Mouse (Mus musculus): ENCODE data around the gene Olfr110.
"Not testable (repeated sequence)": the region's sequence is repeated elsewhere in the genome, so short reads cannot be mapped to it uniquely, and the experiment has no call there.

Olfr110 gene

DNA sequence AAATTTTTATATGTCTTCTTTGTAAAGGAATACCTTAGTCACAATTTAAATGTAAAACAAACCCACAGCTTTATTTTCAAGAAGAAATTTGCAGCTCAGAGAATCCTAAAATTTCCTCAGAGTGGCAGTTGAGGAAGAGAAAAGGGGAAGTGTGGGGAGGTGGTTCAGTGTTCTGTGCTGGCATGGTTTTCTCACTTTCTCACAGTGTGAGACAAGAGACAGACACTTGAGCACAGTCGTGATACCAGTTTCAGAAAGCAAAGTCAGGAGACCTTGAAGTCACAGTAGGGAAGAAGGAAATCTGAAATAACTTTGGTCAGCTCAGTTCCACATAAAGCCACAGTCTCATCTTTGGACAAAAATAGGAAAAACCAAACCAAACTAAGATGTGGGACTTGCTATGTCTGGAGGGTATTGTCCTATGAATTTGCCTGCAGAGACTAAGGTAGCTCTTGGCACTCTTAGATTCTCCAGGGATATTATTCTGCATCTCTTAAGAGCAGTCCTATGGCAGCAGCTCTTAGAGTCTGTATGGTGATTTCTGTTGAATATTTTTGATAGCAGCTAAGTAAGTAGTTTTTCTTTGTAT, at the start of gene Olfr110:
Gene Olfr110 (plus strand): TSS at position 539 of the 589 bp plus-strand sequence.
- in situ Hi-C loops (cut with MseI, MboI), result no loop called here

DNA sequence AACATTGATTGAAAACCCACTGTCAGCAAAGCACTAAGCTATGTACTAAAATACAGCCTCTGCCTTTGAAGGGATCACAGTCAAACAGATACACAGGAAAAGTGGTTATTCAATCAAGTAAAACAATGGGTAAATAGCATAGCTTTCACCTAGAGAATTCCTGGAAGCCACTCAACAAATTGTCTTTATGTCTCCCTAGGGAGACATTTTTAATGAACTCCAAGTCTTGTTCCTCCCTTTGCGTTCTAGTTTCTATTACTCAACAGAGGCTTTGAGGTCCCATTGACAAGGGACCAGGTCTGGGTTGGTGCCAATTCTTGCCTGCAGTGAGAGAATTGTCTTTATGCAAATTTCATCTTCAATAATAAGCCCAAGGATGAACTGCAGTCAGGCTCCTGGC, 47.1 kb upstream of the Olfr110 start, which contains the start of gene Olfr108:
Gene Olfr108 (plus strand): TSS at position 301 of the 400 bp plus-strand sequence.
- in situ Hi-C loops (cut with MseI, MboI), result no loop called here

DNA sequence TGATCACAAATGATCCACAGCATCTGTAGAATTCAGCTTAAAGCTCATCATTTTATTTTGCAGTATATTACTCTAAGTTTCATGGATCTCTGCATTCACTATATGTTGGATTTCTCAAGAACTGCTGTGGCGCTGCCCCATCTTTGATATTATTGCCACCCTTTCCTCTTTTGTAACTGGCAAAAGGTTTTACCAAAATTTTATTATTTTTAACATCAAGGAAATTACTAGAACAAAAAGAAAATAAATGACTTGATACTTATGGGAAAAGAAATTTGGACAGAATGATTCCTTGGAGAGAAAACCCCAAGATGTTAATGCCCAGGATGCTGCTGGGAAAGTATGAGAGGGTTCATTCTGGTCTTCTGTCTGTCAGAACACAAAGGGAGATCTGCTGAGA, 33.7 kb upstream of the Olfr110 start, which contains the start of gene Olfr109:
Gene Olfr109 (plus strand): TSS at position 301 of the 400 bp plus-strand sequence.
- in situ Hi-C loops (cut with MseI, MboI), result no loop called here

DNA sequence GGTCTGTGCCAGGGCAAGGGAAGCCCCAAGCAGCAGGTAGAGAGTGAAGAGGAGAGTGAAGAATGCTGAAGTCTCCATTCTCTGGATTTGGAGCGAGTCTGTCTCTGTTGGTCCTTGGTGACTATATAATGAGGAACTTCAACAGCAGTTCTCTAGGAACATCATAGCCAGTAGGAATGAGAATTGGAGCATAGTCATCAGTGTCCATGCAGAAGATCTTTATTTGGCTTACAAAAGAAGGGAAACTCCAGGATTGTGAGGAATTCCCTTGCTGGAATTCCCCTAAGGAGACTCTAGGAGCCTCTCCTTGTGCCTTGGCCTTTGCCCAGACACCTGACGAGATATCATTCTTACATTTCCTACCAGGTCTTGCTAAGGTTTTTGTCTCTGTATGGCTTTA, 8.8 kb upstream of the Olfr110 start, which contains the start of gene H2-M2:
Gene H2-M2 (minus strand): TSS at position 101 of the 400 bp plus-strand sequence.
- in situ Hi-C loops (cut with MseI, MboI), result no loop called here

DNA sequence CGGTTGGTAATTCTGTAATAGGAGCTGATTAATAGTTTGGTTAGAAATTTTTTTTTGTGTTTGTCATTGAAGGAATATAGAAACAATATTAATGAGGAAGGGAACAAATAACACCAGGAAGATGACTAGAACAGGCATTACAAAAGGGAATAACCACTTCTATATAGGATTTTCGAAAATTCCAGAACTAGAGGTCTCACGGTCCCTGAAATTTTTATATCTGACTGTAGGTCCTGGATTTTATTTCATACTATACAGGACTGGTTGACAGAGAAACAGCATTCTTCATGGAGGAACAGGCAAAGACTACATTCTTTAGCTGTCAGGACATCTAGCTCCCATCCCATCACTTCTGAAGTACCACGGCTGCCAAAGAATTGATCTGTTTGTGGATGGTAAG, 15.5 kb downstream of the Olfr110 start, which contains the start of gene Olfr111:
Gene Olfr111 (plus strand): TSS at position 301 of the 400 bp plus-strand sequence.
- in situ Hi-C loops (cut with MseI, MboI), result no loop called here

DNA sequence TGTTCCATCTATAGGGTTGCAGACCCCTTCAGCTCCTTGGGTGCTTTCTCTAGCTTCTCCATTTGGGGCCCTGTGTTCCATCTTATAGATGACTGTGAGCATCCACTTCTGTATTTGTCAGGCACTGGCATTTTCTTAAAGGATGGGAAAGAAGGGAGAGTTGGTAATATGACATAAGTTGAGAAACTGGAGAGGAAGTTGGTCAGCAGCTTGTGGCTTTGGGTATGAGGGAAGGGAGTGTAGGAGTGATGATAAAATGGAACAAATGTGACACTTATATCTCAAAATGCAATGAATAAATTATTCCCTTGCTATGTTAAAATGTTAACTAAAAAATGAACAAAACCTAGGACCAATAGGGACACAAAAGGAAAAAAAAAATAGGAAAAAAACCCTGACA, 32.3 kb downstream of the Olfr110 start:
- in situ Hi-C loops (cut with MseI, MboI), result not testable (repeated sequence)

DNA sequence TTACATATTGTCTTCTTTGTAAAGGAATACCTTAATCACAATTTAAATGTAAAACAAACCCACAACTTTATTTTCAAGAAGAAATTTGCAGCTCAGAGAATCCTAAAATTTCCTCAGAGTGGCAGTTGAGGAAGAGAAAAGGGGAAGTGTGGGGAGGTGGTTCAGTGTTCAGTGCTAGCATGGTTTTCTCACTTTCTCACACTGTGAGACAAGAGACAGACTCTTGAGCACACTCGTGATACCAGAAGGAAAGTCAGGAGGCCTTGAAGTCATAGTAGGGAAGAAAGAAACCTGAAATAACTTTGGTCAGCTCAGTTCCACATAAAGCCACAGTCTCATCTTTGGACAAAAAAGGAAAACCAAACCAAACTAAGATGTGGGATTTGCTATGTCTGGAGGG, 33.2 kb downstream of the Olfr110 start:
- in situ Hi-C loops (cut with MseI, MboI), result not testable (repeated sequence)

DNA sequence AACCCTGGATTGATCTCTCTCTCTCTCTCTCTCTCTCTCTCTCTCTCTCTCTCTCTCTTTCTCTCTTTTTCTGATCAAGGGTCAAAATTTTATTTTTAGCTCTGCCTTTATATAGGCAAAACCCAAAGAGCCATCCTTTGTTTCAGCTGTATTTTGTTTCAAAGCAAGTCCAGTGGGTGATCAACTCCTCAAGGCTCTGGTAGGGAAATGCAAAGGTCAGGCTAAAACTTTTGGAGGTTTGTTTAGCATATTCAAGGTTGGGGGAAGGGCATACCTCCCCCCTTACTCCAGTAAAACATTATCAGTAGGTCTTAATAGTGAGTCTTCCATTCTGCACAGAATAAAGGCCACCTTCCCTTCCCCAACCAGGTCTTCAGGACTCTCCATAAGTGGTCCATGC, 42.9 kb downstream of the Olfr110 start:
- in situ Hi-C loops (cut with MseI, MboI), result no loop called here

DNA sequence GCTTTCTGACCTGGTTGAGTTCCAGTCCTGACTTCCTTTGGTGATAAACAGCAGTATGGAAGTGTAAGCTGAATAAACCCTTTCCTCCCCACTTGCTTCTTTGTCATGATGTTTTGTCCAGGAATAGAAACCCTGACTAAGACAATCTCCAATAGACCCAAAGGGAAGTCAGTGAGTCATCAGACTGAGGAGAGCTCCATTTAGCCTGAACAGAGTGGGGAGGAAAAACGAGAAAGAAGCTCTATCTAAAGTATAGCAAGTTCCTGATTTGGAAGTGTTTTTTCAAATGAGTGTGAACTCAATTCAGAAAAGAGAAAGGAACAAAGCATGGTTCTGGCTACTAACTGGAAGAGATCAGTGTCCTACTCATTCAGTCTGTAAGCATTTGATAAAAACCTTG, 46.1 kb downstream of the Olfr110 start:
- in situ Hi-C loops (cut with MseI, MboI), result not testable (repeated sequence)

DNA sequence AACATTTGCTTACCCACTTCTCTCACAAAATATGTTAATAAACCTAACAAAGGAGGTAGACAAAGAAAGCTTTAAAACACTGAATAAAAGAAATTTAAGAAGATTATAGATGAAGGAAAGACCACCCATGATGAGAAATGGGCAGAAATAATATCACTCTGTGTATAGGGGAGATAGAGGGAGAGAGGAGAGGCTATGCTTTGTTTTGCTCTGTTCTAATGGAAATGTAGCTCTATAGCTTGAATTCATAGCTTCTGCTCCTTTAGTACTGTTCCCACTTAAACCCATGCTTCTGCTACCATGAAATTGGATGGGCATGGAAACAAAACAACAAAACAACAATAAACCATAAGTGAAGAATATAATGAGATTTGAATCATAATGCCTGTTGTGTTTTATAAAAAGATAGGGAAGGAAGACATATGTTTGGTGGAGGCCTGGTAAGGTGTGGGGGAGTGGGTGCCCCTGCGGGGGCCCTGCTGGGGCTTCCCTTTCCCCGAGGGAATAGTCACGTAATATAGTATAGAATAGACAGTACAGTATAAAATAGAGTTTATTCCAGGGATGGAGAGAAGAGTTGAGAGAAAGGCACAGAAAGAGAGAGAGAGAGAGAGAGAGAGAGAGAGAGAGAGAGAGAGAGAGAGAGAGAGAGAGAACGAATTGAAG, 49.3 kb downstream of the Olfr110 start:
- in situ Hi-C loops (cut with MseI, MboI), result no loop called here

DNA sequence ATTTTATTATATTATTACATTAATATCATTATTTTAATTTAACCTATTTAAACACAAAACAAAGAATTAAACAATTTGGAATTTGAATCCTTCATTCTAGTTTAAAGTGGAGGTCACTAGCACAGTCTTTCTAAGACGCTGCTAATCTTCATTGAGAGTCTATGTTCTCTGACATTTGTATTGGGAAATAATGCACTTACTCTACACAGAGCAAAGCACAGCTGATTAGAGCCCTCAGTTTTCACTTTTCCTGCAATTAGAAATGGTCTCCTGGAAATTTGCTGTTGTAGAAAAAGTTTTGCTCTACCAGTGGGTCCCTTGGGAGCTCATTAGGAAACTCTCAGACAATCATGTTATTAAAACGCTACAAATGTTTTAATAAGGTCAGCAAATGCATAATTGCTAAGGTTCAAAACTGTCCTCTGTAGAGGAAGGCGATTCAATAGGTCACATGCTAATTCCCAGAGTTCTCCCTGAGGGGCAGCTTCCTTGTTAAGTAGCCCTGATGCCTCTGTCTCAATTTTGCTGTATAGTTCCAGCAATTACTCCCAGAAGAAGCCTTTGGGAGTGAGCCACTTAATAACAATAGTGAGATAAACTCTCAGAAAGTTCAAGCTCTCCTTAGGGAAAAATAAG, 51.6 kb downstream of the Olfr110 start:
- in situ Hi-C loops (cut with MseI, MboI), result no loop called here
